Mouse (Mus musculus) neural tube, embryonic 13.5 days (tissue): Measurements from ENCODE around the gene Itgam. TPM values are rescaled to one million over a fixed set of nuclear protein-coding genes. Genes with fewer than 3 reads are reported as not detected.
"Not testable (repeated sequence)": the region's sequence is repeated elsewhere in the genome, so short reads cannot be mapped to it uniquely, and the experiment has no call there.

Experiments used
- ATAC-seq: fragments of 200-750 bp; cut with Nextera tagmentation; 2 replicates; pipeline ENCODE4 v1.8.0; 2017; ENCODE audit warnings: low read depth, mild to moderate bottlenecking, moderate TSS enrichment, moderate library complexity
- H3K27ac ChIP-seq: fragments of 300-500 bp; sonication (generic); replicated peaks from 2 replicates; pipeline ENCODE4 v1.5.1; 2015; ENCODE audit warnings: moderate library complexity, mild to moderate bottlenecking, inconsistent platforms
- H3K27me3 ChIP-seq: fragments of 300-500 bp; sonication (generic); 2 replicates; pipeline ENCODE4 v1.6.1; 2015; ENCODE audit warnings: mild to moderate bottlenecking, inconsistent platforms
- H3K36me3 ChIP-seq: fragments of 300-500 bp; sonication (generic); 2 replicates; pipeline ENCODE4 v1.6.1; 2015; ENCODE audit warnings: mild to moderate bottlenecking, inconsistent platforms
- H3K4me1 ChIP-seq: fragments of 300-500 bp; sonication (generic); replicated peaks from 2 replicates; pipeline ENCODE4 v1.6.1; 2015; ENCODE audit warnings: inconsistent platforms
- H3K4me2 ChIP-seq: fragments of 300-500 bp; sonication (generic); 2 replicates; pipeline ENCODE4 v1.6.1; 2015; ENCODE audit warnings: inconsistent platforms, mild to moderate bottlenecking, moderate library complexity
- H3K4me3 ChIP-seq: fragments of 300-500 bp; sonication (generic); 2 replicates; pipeline ENCODE4 v1.5.1; 2015; ENCODE audit warnings: mild to moderate bottlenecking, inconsistent platforms
- H3K9ac ChIP-seq: fragments of 300-500 bp; sonication (generic); 2 replicates; pipeline ENCODE4 v1.6.1; 2015; ENCODE audit warnings: moderate library complexity, mild to moderate bottlenecking, inconsistent platforms
- H3K9me3 ChIP-seq: fragments of 300-500 bp; sonication (generic); 2 replicates; pipeline ENCODE4 v1.6.1; 2016; ENCODE audit warnings: inconsistent platforms
- WGBS: fragments of 180-500 bp; shearing (Covaris S2); methylation state at CpG from one replicate; pipeline ENCODE4 v1.1.7; 2015; 5-methylcytosine and 5-hydroxymethylcytosine counted together
- polyA plus RNA-seq: library from polyadenylated mRNA; unstranded; fragments of >200 nt; fragmentation: Nextera tagmentation; extraction: Ambion mirVana; gene quantifications from 2 replicates; pipeline ENCODE4 v1.2.1, GENCODE M21; 2015

Gene Itgam
- polyA plus RNA-seq, 1 experiment from 2014 or later = 0.98 TPM

DNA sequence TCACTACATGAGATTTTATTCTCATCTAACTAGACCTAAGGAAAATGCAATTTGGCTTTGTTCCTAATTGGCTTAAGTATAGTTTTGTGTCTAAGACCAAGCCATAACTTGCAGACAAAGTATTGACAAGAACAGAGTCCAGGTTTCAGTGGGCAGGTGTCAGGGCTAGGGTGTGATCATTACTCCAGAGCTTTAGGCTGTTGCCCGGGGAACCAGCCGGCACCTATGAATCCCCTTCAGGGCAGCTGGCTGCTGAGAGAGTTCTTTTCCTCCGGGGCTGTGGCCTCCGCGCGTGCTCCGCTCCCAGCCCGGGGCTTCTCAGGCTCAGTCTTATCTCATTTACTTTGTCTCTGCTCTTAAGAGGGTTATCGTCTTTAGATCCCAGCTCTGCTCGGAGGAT, 92.5 kb downstream of the Itgam start:
- Histone ChIP-seq H3K4me1 (no peaks in the 10 kb centered on the region), H3K36me3 (no peaks in the 10 kb centered on the region), H3K27ac (no peak overlapping the region), H3K27me3 (no peaks in the 10 kb centered on the region), H3K9me3 (no peaks in the 10 kb centered on the region), H3K4me2 (no peak overlapping the region), H3K4me3 (no peak overlapping the region), H3K9ac (no peak overlapping the region)
- 76% methylated on average over 10 of the region's 10 CpGs for WGBS
- no peak for ATAC-seq

GRCm38 (mm10) chr7:128158688-128159354, 96.4 kb downstream of the Itgam start:
- H3K27ac ChIP-seq, H3K4me1 ChIP-seq, H3K27me3 ChIP-seq, H3K9me3 ChIP-seq, H3K9ac ChIP-seq, H3K36me3 ChIP-seq, ATAC-seq, H3K4me2 ChIP-seq, H3K4me3 ChIP-seq: not testable (repeated sequence)
- 76% methylated on average over 8 of the region's 8 CpGs for WGBS

DNA sequence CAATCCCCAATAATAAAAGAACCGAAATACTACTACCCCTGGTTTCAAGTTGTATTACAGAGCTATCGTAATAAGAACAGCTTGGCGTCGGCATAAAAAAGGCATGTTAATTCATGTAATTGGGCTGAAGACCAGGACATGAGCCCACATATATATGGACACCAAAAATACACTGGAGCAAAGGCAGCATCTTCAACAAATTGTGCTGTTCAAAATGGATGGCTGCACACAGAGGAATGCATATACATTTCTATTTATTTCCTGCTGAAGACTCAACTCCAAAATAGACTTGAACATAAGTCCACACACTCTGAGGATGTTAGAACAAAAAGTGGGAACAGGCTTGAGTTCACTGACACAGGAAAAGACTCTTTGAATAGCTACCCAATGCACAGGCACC, 101.6 kb downstream of the Itgam start:
- Histone ChIP-seq H3K9ac (no peak overlapping the region), H3K4me2 (no peak overlapping the region), H3K4me1 (no peaks in the 10 kb centered on the region), H3K27me3 (no peaks in the 10 kb centered on the region), H3K36me3 (no peaks in the 10 kb centered on the region), H3K27ac (no peak overlapping the region), H3K4me3 (no peak overlapping the region), H3K9me3 (no peaks in the 10 kb centered on the region)
- ATAC-seq = no peak
- WGBS = 96% methylated on average over 4 of the region's 4 CpGs

DNA sequence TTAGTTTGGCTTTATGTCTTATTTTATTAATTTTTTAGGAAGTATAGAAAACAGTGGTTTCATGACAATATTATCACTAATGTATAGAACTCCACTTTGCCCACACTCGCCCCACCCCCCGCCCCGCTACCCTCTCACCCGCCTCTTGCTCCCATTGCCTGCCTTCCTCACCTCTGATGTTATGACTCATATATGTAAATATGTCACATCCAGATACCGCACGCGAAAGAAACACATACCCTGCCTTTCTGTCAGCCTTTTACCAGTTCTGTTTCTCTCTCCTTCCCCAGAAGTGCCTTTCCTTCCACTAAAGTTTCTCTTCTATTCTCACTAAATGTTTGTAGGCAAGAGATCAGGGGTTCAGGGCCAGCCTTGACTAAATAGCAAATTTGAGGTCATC, 104.0 kb downstream of the Itgam start:
- 93% methylated on average over 7 of the region's 7 CpGs for WGBS
- no peak for ATAC-seq
- Histone ChIP-seq H3K4me2 (no peak overlapping the region), H3K9me3 (no peaks in the 10 kb centered on the region), H3K27ac (no peak overlapping the region), H3K9ac (no peak overlapping the region), H3K27me3 (no peaks in the 10 kb centered on the region), H3K36me3 (no peaks in the 10 kb centered on the region), H3K4me1 (no peaks in the 10 kb centered on the region), H3K4me3 (no peak overlapping the region)

Other genes starting within 250 kb of the Itgam start
- gene Stx4a, start 238.3 kb upstream of the Itgam start, polyA plus RNA-seq = 18.9 and 25.4 TPM in 2 replicates
- 38.4 and 39.8 TPM in 2 replicates for gene Stx1b, start 238.1 kb upstream of the Itgam start, polyA plus RNA-seq
- 10.2 and 12.0 TPM in 2 replicates for gene Zfp646, start 186.4 kb upstream of the Itgam start, polyA plus RNA-seq
- gene Zfp668, start 185.8 kb upstream of the Itgam start, polyA plus RNA-seq = 32.5 and 35.1 TPM in 2 replicates
- 0.70 and 0.87 TPM in 2 replicates for gene Prss53, start 171.7 kb upstream of the Itgam start, polyA plus RNA-seq
- not detected in 2 replicates for gene Gm21974, start 167.2 kb upstream of the Itgam start, polyA plus RNA-seq
- 73.8 and 77.6 TPM in 2 replicates for gene Vkorc1, start 167.0 kb upstream of the Itgam start, polyA plus RNA-seq
- gene Bckdk, start 158.6 kb upstream of the Itgam start, polyA plus RNA-seq = 55.3 and 64.4 TPM in 2 replicates
- gene Kat8, start 150.1 kb upstream of the Itgam start, polyA plus RNA-seq = 47.1 and 55.8 TPM in 2 replicates
- 0.18 and 0.58 TPM in 2 replicates for gene Prss8, start 132.5 kb upstream of the Itgam start, polyA plus RNA-seq
- 13.7 and 14.8 TPM in 2 replicates for gene Prss36, start 115.9 kb upstream of the Itgam start, polyA plus RNA-seq
- 376 and 434 TPM in 2 replicates for gene Fus, start 95.2 kb upstream of the Itgam start, polyA plus RNA-seq
- 7.0 and 7.4 TPM in 2 replicates for gene Pycard, start 68.8 kb upstream of the Itgam start, polyA plus RNA-seq
- gene Trim72, start 58.7 kb upstream of the Itgam start, polyA plus RNA-seq = 0.33 TPM in 1 of 2 replicates, not detected in the other
- gene Gm49368, start within 50 bp of the Itgam start, polyA plus RNA-seq = not detected in 2 replicates
- 0.11 TPM in 1 of 2 replicates, not detected in the other for gene Itgax, start 66.9 kb downstream of the Itgam start, polyA plus RNA-seq
- not detected in 2 replicates for gene Itgad, start 91.7 kb downstream of the Itgam start, polyA plus RNA-seq
- 2.1 and 3.8 TPM in 2 replicates for gene Cox6a2, start 143.7 kb downstream of the Itgam start, polyA plus RNA-seq
- 12.7 and 14.6 TPM in 2 replicates for gene Armc5, start 174.7 kb downstream of the Itgam start, polyA plus RNA-seq
- 9.4 and 9.8 TPM in 2 replicates for gene 9130023H24Rik, start 175.4 kb downstream of the Itgam start, polyA plus RNA-seq
- 33.4 and 37.0 TPM in 2 replicates for gene Tgfb1i1, start 184.2 kb downstream of the Itgam start, polyA plus RNA-seq
- gene Slc5a2, start 203.0 kb downstream of the Itgam start, polyA plus RNA-seq = not detected in 2 replicates
- gene BC017158, start 235.5 kb downstream of the Itgam start, polyA plus RNA-seq = 19.1 and 19.7 TPM in 2 replicates